Mouse (Mus musculus) fibroblast of lung, adult 2 months (primary cell): ENCODE results near the gene Hs6st3.

ENCODE experiments used
- DNase-seq: peaks from one replicate; pipeline ENCODE4 v3.0.0-alpha.2; 2011; ENCODE audit warnings: low read depth

Gene Hs6st3

DNA sequence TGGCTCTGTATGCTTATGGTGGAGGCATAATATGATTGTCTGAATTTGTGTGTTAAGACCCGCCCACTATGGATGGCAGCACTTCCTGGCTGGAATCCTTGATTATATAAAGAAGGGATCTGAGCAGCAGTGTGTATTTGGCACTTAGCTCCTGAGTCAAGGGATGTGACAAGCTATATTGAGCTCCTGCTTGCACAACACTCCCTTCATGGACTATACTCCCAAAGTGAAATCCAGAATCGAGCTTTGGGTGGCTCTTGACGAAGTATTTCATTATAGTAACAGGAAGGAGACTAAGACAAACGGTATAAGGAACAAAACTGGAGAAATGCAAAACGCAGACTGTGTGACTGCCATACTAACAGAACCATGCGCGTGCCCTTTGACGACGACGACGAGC is 660.4 kb downstream of the Hs6st3 start:
- DNase-seq, result no peak

DNA sequence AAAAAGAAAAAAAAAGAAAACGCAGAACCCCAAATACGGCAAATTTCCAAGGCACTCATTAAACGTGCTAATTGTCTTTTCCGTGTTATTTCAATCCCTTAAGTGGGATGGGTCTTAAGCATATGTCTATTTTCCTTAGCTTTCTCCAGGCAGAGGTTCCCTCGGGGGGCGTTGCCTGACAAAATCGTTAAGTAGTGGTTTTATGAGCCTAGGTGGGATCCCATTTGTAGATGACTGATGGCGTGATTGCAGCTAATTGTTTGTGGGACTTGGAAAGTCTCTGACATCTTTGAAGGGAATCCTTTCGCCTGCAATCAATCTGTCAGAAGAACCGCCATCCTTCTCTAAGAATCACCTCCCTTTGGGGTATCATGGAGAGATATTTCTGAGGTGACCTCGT is 662.7 kb downstream of the Hs6st3 start:
- no peak for DNase-seq

DNA sequence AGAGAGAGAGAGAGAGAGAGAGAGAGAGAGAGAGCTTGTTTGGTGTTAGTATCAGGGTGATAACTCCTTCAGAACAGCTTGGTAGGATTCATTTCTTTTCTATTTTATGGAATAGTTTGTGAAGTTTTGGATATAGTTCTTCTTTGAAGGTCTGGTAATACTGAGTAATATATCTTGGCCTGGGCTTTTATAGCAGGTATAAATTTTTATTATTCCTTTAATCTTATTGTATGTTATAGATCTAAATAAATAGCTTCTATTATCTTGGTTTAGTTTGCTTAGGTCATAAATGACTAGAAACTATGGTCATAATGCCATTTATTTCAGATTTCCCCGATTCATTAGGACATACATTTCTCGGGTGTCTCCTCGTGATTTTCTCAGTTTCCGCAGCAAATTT is 675.8 kb downstream of the Hs6st3 start:
- no peak for DNase-seq

DNA sequence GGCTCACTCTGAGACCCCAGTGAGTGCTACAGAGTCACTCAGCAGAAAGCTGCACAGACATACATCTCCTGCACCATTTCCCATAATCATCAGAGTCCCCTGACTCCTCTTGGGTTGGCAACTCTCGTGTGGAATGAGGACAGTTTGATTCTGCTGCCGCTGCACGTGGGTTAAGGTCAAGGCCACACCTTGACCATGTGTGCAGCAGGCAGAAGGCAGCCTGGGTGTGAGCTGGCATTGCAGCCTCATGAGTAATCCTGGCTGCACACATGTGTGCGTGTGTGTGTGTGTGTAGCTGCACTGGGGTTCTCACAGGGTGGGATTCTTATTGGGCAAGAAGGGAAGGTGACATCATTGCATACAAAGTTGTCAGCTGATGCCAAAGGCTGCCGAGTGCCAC is 677.5 kb downstream of the Hs6st3 start:
- no peak for DNase-seq

DNA sequence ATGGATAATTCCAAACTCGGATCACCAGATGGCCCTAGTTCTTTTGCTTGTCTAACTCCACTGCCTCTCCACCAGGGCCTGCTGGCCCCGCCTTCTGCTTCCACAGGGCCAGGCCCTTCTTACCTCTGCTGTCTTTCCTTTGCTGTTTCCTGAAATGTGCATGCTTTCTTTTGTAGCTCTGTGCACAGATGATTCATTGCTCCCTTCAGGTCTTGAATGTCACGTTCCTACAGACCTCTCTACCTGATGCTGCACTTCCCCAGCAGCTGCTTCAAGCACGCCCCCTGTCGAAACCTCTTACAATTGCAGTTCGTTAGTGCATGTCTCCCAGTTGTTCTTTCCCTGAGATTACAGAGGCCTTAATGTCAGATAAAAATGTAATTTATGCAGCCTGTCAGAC is 682.4 kb downstream of the Hs6st3 start:
- DNase-seq, result no peak

DNA sequence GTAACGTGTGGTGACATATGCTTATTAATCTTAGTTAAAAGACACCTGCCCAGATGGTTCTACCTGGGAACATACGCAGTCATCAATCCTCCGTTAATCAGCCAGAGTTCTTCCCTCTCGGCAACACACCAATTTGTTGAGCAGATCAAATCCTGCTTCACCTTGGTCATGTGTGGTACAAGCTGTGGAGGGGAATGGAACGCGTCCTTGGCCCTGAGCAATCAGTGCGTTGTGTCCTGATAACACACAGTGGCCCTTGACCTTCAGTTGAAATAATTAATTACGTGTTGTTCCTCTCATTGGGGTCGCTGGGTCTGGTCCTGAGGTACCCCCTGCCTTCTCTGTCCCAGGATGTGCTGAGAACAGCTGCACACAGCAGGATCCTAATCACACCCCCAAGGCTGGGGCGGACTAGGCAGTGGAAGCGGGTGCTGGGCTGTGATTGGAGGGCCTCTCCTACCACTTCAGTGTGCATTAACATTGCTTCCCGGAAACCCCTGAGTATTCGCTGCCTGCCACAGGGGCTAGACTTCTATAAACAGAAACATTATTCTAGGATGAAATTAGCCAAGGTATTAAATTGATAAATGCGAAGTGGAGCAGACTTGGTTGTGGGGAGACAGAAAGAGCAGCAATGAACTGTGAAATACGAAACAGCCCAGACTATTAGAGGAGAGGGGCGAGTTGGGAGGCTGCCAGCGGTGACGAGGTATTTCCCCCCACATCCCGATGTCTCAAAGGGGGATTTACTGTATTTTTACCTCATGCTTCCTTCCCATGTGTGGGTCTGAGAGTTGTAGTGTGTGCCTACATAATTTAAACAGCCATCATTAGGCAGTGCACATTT is 693.2 kb downstream of the Hs6st3 start:
- DNase-seq, result no peak

DNA sequence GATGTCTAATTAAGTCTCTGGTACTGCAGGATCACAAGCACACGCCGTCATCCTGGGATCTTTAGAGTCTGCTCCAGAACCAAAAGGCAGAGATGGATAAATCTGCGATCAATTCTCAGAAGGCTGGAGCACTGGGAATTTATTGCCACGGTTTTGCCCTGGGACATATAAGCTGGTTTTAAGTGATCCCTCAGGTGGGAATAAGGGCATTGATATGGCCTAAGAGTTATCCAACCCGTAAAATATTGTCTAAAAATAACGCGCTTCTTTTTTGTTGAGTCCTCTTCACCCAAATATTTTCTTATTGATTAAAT is 693.8 kb downstream of the Hs6st3 start:
- DNase-seq, result no peak

DNA sequence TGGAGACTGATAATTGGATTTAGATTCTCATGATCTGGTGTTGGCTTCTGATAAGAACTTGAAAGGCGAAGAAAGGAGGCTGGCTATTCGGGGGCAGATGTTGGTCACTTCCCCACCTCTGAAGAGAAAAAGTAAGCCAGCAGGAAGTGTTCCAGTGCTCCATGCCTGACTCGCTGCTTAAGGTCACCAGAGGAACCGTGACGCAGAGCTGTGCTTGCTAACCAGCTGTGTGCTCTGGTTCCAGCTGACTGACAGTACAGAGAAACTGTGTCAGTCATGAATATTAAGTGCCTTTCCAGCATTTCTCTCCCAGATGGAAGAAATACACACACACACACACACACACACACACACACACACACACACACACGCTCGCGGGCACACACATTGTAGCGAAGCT is 694.8 kb downstream of the Hs6st3 start:
- DNase-seq, result no peak

DNA sequence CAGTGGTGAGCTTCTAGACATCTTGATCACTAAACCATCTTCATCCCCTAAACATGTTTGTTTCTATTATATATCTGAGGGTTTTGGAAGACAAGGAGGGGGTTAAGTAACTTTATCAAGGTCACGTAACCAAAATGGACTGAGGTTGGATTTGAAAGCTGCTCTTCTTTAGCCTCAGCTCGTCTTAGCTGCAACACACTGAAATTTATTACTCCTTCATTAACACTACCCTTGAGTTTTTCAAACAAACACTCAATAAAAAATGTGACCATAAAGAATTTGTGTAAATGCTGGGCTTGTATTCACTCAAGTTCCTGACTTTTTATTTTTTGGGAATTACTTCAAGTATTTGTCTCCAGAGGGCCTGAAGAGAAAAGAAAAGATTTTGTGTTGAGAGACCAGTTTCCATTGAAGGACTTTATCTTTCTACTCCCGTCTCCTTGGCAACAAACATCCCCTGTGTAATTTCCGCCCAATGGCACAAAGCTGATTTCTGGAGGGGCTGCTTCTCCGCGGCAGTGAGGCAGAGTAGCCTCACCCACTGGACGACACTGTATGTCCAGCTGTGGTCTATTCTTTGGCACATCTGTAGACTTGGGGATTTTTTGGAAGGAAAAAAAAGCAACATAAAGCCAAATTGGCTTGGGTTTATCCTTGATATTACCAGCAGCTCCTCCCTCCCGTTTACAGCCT is 696.0 kb downstream of the Hs6st3 start:
- DNase-seq, result no peak

DNA sequence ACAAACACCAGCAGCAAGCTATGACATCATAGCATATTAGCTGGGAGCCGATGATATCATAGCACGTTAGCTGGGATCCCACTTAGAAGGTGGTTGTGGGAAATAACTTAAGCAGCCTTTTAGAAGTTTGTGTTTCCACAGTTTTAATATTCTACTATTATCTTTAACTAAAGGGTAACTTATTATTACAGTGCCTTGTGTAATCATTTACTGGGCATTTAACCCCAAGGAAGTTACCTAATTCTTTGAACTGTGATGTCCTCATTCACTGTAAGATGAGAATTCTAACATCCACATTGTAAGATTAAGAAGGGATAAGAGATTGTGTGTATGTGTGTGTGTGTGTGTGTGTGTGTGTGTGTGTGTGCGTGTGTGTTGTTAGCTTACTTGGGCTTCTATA is 697.9 kb downstream of the Hs6st3 start:
- no peak for DNase-seq

DNA sequence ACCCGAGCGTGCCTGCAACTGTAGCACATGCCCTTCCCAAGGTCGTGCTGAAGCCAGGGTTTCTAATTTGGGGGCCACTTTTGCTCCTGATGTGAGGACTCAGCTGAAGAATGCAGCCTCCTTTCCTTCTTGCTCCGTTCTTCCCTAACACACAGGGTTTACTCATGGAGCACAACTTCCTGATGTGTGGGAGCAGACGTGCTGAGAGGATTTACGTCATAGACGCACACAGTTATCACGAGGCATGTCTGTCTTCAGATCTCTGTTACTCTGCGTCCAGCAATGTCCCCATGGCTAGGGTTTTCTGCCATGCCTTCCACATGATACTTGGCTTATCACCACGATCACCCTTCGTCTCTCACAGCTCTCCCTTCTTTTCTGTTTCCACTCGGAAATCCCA is 709.4 kb downstream of the Hs6st3 start:
- DNase-seq, result no peak

DNA sequence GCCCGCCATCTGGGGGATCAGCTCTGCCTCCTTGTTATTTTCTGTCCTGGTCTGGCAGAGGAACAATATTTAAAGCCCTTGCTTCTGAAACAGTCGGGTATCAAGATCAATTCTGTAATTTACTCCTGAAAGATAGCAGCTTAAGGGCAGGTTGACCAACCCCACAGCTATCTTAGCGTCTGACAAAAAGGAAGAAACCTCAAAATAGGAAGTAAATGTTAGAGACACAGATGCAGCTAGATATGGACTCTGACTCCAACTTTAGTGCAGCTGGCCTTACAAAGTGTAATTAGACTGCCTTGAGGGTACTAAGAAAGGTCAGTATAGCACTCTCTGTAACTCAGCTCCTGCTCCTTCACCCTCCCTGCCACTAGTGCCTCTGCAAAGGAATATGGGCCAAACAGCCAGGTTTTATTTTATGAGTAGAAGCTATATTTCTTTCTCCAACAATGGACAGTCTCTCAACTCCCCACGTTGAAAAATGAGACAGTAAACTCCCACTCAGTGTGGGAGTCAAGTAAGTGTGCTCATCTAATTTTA is 710.7 kb downstream of the Hs6st3 start:
- DNase-seq, result no peak

DNA sequence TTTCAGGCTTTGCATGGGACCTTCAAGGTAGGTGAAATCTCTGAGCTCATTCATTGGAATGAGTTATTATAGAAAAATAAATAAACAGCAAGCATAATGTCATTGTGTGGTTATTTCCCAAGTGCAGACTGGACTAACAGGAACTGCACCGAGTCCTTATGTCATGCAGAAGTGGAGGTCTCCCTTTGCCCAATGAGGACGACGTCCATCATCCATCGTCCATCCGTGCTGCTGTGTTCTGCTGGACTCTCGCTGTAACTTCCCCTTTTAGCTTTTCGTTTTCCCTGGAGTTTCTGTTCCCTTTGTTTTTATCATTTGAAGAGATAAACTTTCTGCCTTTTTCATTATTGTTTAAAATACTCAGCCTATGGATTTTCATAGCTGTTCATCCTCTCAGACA is 711.2 kb downstream of the Hs6st3 start:
- no peak for DNase-seq

DNA sequence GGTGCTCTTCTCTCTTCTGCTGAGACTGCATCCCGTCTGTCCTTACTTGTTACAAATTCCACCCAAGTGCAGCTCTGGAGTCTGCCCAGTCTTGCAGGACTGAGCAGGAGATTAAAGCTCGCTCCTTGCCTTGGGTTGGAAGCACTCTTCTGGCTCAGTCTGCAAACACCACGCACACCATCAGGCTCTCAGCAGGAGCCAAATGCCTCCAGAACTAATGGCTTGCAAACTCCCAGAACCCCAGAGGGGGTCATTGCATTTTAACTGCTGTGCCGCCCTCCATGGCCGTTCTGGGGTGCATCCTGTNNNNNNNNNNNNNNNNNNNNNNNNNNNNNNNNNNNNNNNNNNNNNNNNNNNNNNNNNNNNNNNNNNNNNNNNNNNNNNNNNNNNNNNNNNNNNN is 714.0 kb downstream of the Hs6st3 start:
- no peak for DNase-seq

DNA sequence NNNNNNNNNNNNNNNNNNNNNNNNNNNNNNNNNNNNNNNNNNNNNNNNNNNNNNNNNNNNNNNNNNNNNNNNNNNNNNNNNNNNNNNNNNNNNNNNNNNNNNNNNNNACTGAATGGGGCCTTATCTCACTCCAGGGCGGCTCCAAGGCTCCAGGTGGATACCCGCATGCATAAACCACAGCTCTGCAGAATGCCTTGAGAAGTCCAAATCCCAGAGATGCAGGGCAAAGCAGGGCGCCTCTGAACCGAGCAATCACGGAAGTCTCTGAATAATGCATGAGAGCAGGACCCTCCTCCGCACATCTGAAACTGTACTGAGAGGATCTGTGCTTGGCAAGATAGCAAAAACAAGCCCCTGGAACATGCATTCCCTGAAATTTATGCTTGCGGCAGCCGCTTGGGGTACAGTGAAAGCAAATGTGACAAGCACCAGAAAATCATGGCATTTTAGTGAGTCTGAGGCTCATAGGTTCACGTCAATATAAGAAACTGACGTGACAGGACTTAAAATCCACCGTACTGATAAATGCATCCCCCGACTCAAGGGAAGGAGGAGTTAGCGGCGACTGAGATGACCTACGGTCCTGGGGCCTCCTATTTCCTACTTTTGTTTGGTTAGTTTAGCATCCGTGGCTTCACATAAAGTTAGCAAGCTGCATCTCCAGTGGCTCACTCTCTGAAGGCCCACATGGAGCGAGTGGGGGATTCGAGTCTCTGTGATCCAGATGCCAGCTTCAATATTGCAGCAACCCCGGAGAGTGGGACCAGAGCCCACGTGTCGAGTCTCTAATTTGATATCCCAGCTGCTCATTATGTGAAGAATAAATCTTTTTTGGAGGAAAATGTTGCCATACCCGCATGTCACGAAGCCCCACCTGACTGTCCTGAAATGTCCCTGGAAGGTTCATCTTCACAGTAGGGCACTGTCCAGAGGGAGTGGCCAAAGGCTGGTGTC is 719.5 kb downstream of the Hs6st3 start:
- DNase-seq, result no peak

DNA sequence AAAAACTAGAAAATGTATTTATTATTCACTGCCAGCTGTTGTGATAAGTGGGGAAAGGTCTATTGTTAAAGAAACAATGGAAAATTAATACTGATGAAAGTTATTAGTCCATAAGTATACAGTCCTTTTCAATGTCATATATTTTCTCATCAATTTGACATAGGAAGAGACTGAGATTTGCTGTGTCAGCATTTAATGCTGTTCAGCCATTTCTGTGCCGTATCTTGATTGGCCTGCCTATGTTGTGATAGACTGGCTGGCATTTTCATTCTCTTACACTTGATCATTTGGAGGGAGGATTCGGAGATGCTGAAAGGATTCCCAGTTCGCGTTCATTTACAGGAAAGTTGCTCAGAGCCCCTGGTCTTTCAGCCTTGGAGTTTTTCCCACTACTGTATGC is 735.5 kb downstream of the Hs6st3 start:
- DNase-seq, result no peak

DNA sequence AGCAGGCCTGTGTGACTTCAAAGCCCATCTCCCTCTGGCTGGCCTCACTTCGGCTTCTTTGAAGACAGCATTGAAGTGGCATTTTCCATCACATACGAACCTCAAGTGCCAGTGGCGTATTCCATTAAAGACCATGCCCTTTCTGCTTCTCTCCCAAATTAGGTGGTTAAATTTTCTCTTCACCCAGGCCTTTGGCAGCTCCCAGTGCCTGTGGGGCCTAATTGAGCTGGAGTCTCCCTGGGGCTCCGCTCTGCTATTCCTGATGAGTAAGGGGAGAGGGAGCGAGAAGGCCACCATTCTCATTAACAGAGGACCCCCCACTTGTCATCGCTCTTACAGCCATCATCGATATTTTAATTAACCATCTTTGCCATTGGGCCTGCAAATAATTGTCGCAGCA is 754.8 kb downstream of the Hs6st3 start:
- no peak for DNase-seq

DNA sequence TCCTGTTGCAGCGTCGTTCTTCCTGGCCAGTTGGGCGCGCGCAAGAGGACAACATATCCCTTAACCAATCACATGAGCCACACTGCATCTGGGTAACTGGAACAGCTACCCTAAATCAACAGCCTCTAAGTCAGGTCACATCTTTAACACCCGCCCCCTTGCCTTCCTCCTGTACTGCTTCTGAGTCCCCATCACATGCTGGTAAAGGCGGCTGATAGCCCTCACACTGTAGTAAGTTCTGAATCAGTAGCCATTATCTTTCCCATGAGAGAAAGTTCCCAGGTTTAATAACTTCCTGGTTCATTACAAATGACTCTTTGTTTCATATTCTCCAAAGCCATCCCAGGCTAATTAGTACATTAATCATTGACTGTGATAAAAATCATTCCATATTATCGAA is 757.0 kb downstream of the Hs6st3 start:
- DNase-seq, result no peak

DNA sequence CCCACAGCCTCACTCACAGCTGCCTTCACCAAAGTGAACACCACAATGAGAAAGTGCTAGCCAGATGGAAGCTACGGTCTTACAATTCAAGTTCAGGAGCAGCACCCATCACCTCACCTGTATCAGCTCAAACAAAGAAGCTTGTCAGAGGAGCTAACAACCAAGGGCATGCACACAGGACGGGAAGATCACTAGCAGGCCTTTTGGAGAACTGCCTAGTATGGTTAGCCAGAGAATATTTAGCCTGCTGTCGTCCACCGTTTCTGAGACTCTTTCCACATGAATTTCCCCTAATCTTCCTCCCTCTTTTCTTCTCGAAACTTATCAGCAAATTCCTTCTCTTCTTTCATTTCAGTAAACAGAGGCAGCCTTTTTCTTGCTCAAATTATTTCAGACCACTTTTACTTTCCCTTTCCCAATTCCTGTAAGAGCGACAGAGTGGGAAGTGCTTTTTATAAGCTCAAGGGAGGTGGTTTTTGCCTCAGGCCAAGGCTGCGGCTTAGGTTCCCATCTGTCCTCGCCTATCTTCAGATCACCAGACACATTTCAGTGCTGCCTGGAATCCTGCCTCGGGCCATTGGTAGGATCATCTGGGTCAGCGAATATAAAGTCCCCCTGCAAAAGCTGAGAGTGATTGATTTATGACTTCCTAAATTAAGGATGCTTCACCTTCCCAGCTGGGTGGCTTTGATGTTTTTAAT is 757.8 kb downstream of the Hs6st3 start:
- DNase-seq, result no peak

DNA sequence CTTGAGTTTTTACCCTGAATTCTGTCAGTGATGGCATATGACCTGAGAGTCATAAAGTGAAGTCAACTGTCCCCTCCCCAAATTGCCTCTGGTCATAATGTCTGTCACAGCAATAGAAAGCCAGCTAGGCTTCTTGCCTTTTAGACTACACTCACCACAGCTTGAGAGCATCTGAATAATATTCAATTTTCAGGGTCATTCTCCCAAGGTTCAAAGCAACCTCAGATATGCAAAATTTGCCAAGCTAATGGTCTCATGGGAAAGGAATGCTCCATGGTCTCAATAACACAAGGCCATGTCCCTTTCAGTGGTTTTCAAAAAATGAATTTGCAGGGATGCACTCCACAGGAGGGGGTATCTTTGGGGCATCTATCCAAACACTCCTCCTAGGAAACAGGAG is 764.3 kb downstream of the Hs6st3 start:
- no peak for DNase-seq

DNA sequence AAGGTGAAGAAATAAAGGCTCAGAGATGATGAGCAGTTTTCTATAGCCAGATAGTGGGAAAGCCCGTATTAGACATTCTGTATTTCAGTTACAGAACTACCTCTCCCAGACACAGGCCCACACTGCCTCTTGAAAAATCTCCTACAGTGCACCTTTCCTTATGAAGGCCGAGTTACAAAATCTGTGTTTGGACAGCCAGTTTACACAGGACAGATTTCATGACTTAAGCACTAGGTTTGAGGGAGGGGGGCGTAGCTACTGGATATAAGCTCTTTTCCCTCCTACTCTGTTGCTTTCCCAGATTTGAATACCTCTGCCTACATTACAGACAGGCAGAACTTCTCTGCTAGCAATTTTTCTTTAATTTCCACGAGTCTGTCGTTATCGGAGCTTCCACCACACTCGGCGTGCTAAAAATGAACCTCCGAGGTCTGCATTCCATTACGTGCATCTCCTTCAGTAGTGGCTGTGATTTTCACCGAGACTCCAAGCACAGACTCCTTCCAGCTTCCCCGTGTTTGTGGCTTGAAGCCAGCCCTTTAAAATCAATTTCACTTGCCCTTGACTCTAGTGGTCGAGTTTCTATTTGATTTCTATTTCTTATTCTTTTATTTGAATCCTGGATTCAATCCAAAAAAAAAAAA is 770.0 kb downstream of the Hs6st3 start:
- DNase-seq, result no peak
